Mouse (Mus musculus) neural tube, embryonic 11.5 days (tissue): ENCODE data around the gene D930020B18Rik. TPM values are rescaled to one million over a fixed set of nuclear protein-coding genes. Genes with fewer than 3 reads are reported as not detected.
A peak's percentile ranks its signal among the peaks of the same experiment; 100 is the strongest.

Experiments used
- ATAC-seq: fragments of 200-750 bp; cut with Nextera tagmentation; 2 replicates; pipeline ENCODE4 v1.8.0; 2017; ENCODE audit warnings: moderate number of reproducible peaks, mild to moderate bottlenecking, moderate TSS enrichment, moderate library complexity; ENCODE audit not compliant: insufficient read depth, low FRiP score, low TSS enrichment
- DNase-seq: peaks from one replicate; pipeline ENCODE4 v3.0.0-alpha.2; 2015; ENCODE audit warnings: low spot score
- H3K27ac ChIP-seq: fragments of 300-500 bp; sonication (generic); 2 replicates; pipeline ENCODE4 v1.5.1; 2014; ENCODE audit warnings: low read depth, mild to moderate bottlenecking, low read length
- H3K27me3 ChIP-seq: fragments of 300-500 bp; sonication (generic); 2 replicates; pipeline ENCODE4 v1.6.1; 2014; ENCODE audit warnings: mild to moderate bottlenecking, low read length, mixed read lengths; ENCODE audit not compliant: control insufficient read depth, insufficient read depth
- H3K36me3 ChIP-seq: fragments of 300-500 bp; sonication (generic); 2 replicates; pipeline ENCODE4 v1.6.1; 2014; ENCODE audit warnings: mild to moderate bottlenecking, low read length, moderate library complexity, mixed read lengths; ENCODE audit not compliant: control insufficient read depth, insufficient read depth
- H3K4me1 ChIP-seq: fragments of 300-500 bp; sonication (generic); 2 replicates; pipeline ENCODE4 v1.6.1; 2014; ENCODE audit warnings: low read length, mixed read lengths; ENCODE audit not compliant: control insufficient read depth, insufficient read depth
- H3K4me2 ChIP-seq: fragments of 300-500 bp; sonication (generic); 2 replicates; pipeline ENCODE4 v1.6.1; 2014; ENCODE audit warnings: low read depth, mild to moderate bottlenecking, moderate library complexity
- H3K4me3 ChIP-seq: fragments of 300-500 bp; sonication (generic); 2 replicates; pipeline ENCODE4 v1.5.1; 2014; ENCODE audit warnings: low read depth, low read length
- H3K9ac ChIP-seq: fragments of 300-500 bp; sonication (generic); 2 replicates; pipeline ENCODE4 v1.6.1; 2014; ENCODE audit warnings: mild to moderate bottlenecking, low read length
- H3K9me3 ChIP-seq: fragments of 300-500 bp; sonication (generic); 2 replicates; pipeline ENCODE4 v1.6.1; 2016; ENCODE audit warnings: low read length; ENCODE audit not compliant: control insufficient read depth
- WGBS: fragments of 180-500 bp; shearing (Covaris S2); extraction: QIAGEN DNeasy Blood & Tissue Kit; methylation state at CpG from one replicate; pipeline ENCODE4 v1.1.7; 2014; 5-methylcytosine and 5-hydroxymethylcytosine counted together
- polyA plus RNA-seq: library from polyadenylated mRNA; unstranded; fragments of >200 nt; fragmentation: Nextera tagmentation; extraction: Ambion mirVana; gene quantifications from 2 replicates; pipeline ENCODE4 v1.2.1, GENCODE M21; 2014

Gene D930020B18Rik
- polyA plus RNA-seq, 1 experiment from 2014 or later = not detected

DNA sequence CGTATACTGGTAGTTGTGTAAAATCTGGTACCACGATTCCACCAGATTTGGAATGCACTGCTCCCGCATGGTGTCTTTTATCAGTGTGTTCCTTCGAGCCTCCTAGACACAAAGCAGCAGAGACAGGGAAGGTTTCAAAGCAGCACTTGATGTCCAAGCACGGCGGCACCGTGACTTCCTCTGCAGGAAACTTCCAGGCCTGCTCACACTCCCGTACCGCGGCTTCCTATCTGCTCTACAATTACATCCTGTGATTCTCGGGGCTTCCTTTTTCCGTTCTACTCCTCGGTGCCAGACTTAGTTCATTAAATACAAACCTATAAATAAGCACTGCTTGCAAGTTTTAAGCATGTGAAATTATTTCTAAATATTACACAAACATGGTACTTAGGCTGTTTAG lies 27.8 kb upstream of the D930020B18Rik start:
- Histone ChIP-seq H3K9me3 (no peaks in the 10 kb centered on the region), H3K4me1 (no peaks in the 10 kb centered on the region), H3K4me3 (no peak overlapping the region), H3K4me2 (no peak overlapping the region), H3K36me3 (peaks cover 8% of the 10 kb centered on the region), H3K27me3 (no peaks in the 10 kb centered on the region), H3K27ac (no peak overlapping the region), H3K9ac (no peak overlapping the region)
- DNase-seq (no peak), ATAC-seq (no peak)
- WGBS = 93% methylated on average over 13 of the region's 13 CpGs

DNA sequence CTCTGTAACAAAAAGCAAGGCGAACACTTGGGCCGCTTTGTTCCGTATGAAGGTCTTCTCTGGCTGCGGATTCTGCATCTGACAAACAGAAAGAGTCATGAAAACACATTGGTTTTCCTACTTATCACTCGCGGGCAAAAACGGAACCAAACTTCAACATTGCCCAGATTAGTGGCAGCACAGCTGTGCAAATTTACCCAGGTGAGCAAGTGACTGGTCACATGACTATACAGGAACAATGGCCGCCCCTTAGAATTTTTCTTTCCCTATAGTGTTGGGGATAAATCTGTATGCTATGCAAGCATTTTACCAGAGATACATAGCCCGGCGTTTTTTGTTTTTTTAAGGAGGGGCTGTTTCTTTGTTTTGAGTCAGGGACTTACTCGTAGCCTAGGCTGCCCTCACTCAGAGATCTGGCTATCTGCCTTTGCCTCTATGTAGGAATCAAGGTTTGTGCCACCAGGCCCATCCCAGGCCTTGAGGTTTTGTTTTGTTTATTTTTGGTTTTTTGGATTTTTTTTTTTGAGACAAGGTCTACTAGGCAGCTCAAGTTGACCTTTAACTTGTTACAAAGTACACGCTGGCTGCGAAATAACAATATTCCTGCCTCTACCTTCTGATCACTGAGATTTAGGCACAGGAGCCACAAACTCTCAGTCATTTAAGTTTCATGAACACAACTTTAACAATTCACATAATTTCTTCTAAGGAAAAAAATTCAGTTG lies 26.1 kb upstream of the D930020B18Rik start:
- DNase-seq = no peak
- H3K9me3 ChIP-seq = no peaks in the 10 kb centered on the region
- no peak for ATAC-seq
- H3K27me3 ChIP-seq = no peaks in the 10 kb centered on the region
- no peaks in the 10 kb centered on the region for H3K4me1 ChIP-seq
- H3K36me3 ChIP-seq = peaks cover 4% of the 10 kb centered on the region
- H3K4me3 ChIP-seq = no peak overlapping the region
- H3K27ac ChIP-seq = no peak overlapping the region
- 96% methylated on average over 13 of the region's 13 CpGs for WGBS
- no peak overlapping the region for H3K9ac ChIP-seq
- no peak overlapping the region for H3K4me2 ChIP-seq

DNA sequence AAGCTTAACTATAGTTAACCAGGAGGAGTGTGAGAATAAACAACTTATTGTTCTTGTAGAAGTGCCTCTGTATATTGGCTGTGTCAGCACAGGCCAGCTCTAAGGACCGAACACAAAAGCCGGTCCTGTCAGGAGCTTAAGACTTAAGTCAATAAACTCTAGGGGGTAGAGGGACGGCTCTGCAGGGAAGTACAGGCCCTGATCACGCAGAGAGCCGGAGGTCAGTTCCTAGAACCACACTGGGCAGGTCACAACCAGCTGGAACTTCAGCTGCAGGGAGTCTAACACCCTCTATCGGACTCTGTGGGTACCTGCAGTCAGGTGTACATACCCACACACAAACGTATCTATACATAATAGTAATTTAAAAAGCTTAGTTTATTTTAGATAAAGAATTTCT lies 25.5 kb upstream of the D930020B18Rik start:
- Histone ChIP-seq H3K36me3 (peaks cover 2% of the 10 kb centered on the region), H3K9me3 (no peaks in the 10 kb centered on the region)
- ATAC-seq = no peak

DNA sequence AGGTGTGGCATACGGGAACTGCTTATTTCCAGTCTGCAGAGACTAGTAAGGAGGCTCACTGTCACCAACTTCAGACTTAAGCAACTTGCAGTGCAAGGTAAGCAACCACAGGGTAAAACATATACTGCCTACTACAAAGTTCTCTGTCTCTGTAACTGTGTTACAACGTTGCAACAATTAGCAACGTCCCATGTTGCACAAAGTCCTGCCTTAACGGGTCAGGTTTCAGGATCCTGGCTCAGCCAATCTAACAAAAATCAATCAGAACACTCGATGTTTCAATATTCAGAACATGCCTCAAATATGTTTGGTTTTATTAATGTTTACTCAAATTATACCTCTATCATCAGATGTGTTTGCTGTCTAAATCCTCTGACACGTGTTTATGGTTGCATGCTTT lies 19.0 kb upstream of the D930020B18Rik start:
- Histone ChIP-seq H3K4me3 (no peak overlapping the region), H3K4me1 (no peaks in the 10 kb centered on the region), H3K36me3 (no peaks in the 10 kb centered on the region; the same call in 1 of the 2 replicates), H3K27me3 (no peaks in the 10 kb centered on the region), H3K27ac (no peak overlapping the region), H3K9me3 (no peaks in the 10 kb centered on the region), H3K9ac (no peak overlapping the region), H3K4me2 (no peak overlapping the region)
- 90% methylated on average over 6 of the region's 6 CpGs for WGBS
- ATAC-seq (no peak), DNase-seq (no peak)

More for the DNA sequence above, 25.5 kb upstream of the D930020B18Rik start:
- Histone ChIP-seq H3K27ac (no peak overlapping the region), H3K4me3 (no peak overlapping the region), H3K9ac (no peak overlapping the region), H3K27me3 (no peaks in the 10 kb centered on the region), H3K4me1 (no peaks in the 10 kb centered on the region), H3K4me2 (no peak overlapping the region)
- 59% methylated on average over 7 of the region's 7 CpGs for WGBS
- no peak for DNase-seq

DNA sequence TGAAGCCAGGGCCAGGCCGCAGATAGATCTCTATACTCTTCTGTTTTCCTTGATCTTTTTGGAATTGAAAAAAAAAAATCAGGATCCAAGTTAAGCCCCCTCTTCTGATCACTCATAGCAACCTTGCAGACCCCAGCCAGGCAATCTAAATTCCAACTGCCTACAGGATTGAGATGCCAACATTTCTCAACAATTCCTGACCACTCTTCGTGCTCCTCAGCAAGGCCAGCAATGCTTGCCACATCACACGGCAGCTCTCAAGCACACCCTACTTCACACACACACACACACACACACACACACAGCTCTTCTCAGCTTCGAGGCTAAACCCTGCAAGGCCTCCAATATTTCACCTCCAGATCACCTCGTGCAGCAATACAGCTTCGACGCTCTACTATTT lies 17.7 kb upstream of the D930020B18Rik start:
- no peak overlapping the region for H3K4me2 ChIP-seq
- H3K4me1 ChIP-seq = no peaks in the 10 kb centered on the region
- H3K27ac ChIP-seq = no peak overlapping the region
- DNase-seq = no peak
- no peak overlapping the region for H3K4me3 ChIP-seq
- ATAC-seq = no peak
- no peaks in the 10 kb centered on the region for H3K9me3 ChIP-seq
- WGBS = 90% methylated on average over 7 of the region's 7 CpGs
- H3K9ac ChIP-seq = no peak overlapping the region
- no peaks in the 10 kb centered on the region for H3K36me3 ChIP-seq
- H3K27me3 ChIP-seq = no peaks in the 10 kb centered on the region

DNA sequence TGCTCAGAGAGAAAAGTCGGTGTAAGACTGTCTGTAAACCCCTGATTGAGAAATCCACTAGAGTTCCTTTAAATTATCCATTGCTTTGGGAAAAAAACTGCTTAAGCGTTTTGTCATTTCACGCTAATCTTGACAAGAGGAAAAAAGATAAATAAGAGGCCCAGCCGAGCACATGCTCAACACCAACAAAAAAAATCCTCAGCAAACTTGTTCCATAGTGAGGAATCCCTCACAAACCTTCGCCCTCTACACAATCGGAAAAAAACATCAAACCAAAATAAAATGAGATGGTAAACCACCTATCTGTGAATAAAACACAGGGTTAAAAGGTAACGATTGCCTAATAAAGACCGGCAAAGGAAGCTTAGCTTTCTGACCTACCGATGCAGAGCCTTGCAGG lies 16.4 kb upstream of the D930020B18Rik start:
- peak overlapping the region; percentile 56 for H3K4me2 ChIP-seq
- H3K27ac ChIP-seq = no peak overlapping the region
- ATAC-seq = no peak
- H3K9me3 ChIP-seq = no peaks in the 10 kb centered on the region
- H3K4me1 ChIP-seq = no peaks in the 10 kb centered on the region
- H3K27me3 ChIP-seq = no peaks in the 10 kb centered on the region
- H3K4me3 ChIP-seq = peak overlapping the region; percentile 57
- H3K9ac ChIP-seq = peak overlapping the region; percentile 83
- DNase-seq = no peak
- no peaks in the 10 kb centered on the region for H3K36me3 ChIP-seq
- 23% methylated on average over 9 of the region's 9 CpGs for WGBS

DNA sequence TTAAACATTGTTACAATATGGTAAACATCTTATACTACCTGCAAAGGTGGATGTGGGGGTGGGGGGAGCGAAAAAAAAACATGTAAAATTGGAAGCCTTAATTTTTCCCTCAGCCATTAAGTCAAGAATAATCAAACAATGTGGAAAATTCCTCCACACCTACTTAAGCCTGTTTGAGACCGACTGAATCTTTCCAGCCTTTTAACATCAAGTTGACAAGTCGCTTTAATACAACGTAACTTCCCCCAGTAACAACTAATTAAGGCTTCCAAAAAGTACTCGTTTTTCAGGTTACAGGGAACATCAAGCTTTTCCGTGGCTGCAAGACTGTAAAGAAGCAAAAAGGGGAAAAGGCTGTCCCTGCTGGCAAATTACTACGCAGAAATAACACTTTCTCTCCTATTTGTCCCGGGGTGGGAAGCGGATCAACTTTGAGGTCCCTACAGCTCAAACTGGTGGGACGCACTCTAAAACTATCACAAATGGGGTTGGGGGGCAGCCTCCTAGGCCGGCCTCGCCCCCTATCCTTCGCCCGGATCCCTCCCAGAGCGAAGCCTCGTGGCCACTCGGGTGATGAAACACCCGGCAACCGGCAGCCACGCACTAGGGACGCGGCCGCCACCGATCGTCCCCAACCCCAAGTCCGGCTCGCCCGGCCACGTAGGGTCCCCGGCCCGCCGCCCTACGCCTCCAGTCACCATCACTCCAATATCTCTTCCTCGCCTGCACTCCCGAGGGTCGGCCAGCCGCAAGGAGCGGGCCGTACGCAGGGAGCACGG lies 15.8 kb upstream of the D930020B18Rik start:
- WGBS = under 1% methylated on average over 38 of the region's 41 CpGs
- no peaks in the 10 kb centered on the region for H3K36me3 ChIP-seq
- H3K4me3 ChIP-seq = peak overlapping the region; percentile 57
- no peaks in the 10 kb centered on the region for H3K27me3 ChIP-seq
- H3K9ac ChIP-seq = peak overlapping the region; percentile 83
- DNase-seq = no peak
- H3K27ac ChIP-seq = peak overlapping the region; percentile 72
- H3K9me3 ChIP-seq = no peaks in the 10 kb centered on the region
- no peaks in the 10 kb centered on the region for H3K4me1 ChIP-seq
- peak overlapping the region; percentile 56 for H3K4me2 ChIP-seq
- ATAC-seq = no peak

DNA sequence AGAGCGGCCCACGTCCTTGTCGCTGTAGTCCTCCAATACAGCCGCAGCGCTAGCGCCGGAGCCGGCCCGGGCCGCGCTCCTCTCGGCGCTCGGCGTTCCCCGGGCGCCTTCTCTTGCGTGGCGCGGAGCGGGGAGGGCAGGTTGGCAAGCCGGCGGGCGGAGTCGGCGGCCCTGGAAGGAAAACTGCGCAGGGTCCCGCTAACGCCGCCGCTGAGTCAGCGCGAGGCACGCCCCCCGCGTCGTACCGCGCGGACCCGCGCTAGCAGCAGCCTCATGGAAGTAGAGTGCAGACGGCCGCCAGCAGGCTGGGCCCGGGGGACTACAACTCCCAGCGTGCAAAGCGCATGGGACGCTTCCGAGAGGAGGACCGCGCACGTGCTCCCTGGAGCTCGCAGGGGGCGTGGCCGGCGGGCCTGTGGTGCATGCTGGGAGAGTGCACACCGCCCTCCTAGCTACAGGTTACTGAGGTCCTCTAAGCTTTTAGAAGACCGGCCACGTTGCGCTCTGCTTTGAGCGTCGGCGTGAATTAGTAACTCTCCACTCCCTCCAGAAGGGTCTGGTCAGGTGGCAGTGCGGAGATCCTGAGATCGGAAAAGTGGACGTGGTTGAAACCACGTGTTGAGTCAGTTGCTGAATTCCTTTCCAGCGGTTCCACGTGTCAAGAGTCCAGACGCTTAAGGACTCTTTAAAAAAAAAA lies 15.1 kb upstream of the D930020B18Rik start, which contains the start of gene Xpot:
Gene Xpot, minus strand, starts transcription at position 147 of the 697 bp plus-strand sequence.
- ATAC-seq = peak; percentile 100
- Histone ChIP-seq H3K4me2 (peak within 1 kb of the TSS; percentile 56), H3K4me1 (no peaks in the 10 kb centered on the region), H3K9ac (peak within 1 kb of the TSS; percentile 83), H3K27ac (peak within 1 kb of the TSS; percentile 72), H3K36me3 (no peaks in the 10 kb centered on the region), H3K9me3 (no peaks in the 10 kb centered on the region), H3K4me3 (peak within 1 kb of the TSS; percentile 57), H3K27me3 (no peaks in the 10 kb centered on the region)
- under 1% methylated on average over 69 of the region's 70 CpGs for WGBS
- peak; percentile 99 for DNase-seq
